Mouse (Mus musculus) megakaryocyte-erythroid progenitor cell, adult 5 weeks (primary cell): Measurements from ENCODE around the gene Mrpl16. TPM values are rescaled to one million over a fixed set of nuclear protein-coding genes. Genes with fewer than 3 reads are reported as not detected.

ENCODE experiments used
- polyA plus RNA-seq: library from polyadenylated mRNA; stranded (reverse); fragments of >175 nt; gene quantifications from 2 replicates; pipeline ENCODE4 v1.2.3, GENCODE M21; 2012

The Mrpl16 gene
- polyA plus RNA-seq = 19.4 and 19.9 TPM in 2 replicates

DNA sequence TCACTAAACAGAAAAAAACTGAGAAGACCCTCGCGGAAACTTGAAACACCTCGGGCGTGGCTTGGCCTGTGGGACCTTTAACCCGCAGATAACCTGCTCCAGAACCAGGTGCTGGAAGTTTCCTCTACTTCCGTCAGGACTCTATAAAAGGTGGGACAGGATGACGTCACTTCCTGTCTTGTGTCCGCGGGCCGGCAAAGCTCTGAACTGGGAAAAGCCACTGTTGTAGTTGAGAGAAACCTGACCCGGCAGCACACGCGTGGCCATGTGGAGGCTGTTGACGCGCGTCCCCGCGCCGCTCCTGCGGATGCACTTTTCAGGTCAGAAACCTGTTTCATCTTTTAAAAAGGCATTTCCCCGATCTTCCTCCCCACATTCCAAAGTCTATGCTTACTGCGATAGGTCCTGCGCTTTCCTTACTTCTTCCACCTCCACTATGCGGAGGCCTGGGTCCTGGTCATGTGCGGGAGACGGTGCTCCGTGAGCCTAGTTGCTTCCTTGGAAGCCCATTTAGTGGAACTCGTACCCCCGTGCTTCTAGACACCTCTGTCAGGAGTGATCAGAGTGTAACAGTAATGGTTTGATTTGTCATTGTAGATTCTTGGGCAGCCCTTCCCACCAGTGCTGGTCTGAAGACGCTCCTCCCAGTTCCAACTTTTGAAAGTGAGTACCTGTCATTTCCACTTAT lies at the start of gene Mrpl16:
Gene Mrpl16, plus strand, starts transcription at position 187 of the 688 bp plus-strand sequence.

DNA sequence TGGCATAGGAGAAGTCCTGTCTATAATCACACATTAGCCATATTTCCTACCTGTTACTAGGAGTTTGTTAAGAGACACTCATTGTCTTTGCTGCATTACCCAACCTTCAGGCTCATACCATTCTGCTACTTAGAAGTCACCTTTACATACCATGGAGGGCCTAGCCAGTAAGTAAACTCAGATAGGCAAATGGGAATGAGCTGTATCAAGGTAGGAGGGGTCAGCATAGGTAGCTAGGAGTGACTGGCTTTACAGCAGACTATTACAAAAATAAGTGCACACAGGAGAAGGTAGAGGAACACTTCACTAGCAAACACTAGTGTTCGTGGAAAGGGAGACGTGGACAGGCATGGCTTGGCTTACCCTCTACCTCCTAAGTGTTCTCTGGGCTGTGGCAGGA lies 22.9 kb upstream of the Mrpl16 start, which contains the start of gene Gif:
Gene Gif, plus strand, starts transcription at position 257 of the 400 bp plus-strand sequence.

DNA sequence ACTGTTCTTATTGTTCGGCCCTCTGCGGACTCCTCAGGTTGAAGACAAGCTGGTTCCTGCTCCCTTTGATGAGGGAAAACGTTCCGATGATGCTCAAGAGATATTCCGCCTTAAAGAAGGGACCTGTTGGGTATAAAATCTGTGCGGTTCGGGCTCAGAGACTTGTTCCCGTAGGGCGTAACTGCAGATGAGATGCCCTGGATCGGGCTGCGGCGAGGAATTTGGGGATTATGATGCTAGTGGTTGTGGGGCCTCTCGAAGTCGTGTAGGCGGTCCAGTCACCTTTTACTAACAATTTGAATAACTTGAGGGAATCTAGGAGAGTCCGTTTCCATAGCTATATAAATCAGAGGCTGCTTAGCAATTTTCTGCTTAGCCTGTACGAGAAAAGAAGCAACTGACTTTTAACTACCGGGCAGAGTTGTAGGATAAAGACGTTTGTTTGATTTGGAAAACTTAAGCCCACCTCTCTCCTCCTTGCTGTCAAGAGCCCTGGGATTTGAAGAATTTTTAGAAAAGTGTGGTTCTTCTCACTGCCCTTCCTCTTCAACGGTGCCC lies 49.0 kb downstream of the Mrpl16 start, which contains the start of gene Stx3:
Gene Stx3, minus strand, starts transcription at position 261 of the 558 bp plus-strand sequence.

Other genes starting within 250 kb of the Mrpl16 start
- not detected in 2 replicates for gene Ms4a4d, start 233.6 kb upstream of the Mrpl16 start, polyA plus RNA-seq
- gene Ms4a6d, start 165.5 kb upstream of the Mrpl16 start, polyA plus RNA-seq = 0.04 and 0.34 TPM in 2 replicates
- gene Ms4a2, start 146.7 kb upstream of the Mrpl16 start, polyA plus RNA-seq = 0.68 and 0.94 TPM in 2 replicates
- gene Ms4a3, start 129.5 kb upstream of the Mrpl16 start, polyA plus RNA-seq = 26.2 and 44.0 TPM in 2 replicates
- gene Oosp2, start 109.8 kb upstream of the Mrpl16 start, polyA plus RNA-seq = not detected in 2 replicates
- 0.11 and 0.26 TPM in 2 replicates for gene Oosp1, start 79.2 kb upstream of the Mrpl16 start, polyA plus RNA-seq
- not detected in 2 replicates for gene Oosp3, start 73.3 kb upstream of the Mrpl16 start, polyA plus RNA-seq
- gene Gif, start 22.8 kb upstream of the Mrpl16 start, polyA plus RNA-seq = not detected in 2 replicates
- 8.1 and 15.3 TPM in 2 replicates for gene Stx3, start 49.0 kb downstream of the Mrpl16 start, polyA plus RNA-seq
- not detected in 2 replicates for gene Olfr1417, start 68.8 kb downstream of the Mrpl16 start, polyA plus RNA-seq
- not detected in 2 replicates for gene Olfr1418, start 90.7 kb downstream of the Mrpl16 start, polyA plus RNA-seq
- not detected in 2 replicates for gene Olfr1419, start 104.7 kb downstream of the Mrpl16 start, polyA plus RNA-seq
- gene Olfr1420, start 116.2 kb downstream of the Mrpl16 start, polyA plus RNA-seq = not detected in 2 replicates
- gene Patl1, start 142.0 kb downstream of the Mrpl16 start, polyA plus RNA-seq = 11.8 and 12.1 TPM in 2 replicates
- gene Osbp, start 195.6 kb downstream of the Mrpl16 start, polyA plus RNA-seq = 11.0 and 11.2 TPM in 2 replicates